Mouse (Mus musculus): ENCODE data around the gene Trim67.

DNA sequence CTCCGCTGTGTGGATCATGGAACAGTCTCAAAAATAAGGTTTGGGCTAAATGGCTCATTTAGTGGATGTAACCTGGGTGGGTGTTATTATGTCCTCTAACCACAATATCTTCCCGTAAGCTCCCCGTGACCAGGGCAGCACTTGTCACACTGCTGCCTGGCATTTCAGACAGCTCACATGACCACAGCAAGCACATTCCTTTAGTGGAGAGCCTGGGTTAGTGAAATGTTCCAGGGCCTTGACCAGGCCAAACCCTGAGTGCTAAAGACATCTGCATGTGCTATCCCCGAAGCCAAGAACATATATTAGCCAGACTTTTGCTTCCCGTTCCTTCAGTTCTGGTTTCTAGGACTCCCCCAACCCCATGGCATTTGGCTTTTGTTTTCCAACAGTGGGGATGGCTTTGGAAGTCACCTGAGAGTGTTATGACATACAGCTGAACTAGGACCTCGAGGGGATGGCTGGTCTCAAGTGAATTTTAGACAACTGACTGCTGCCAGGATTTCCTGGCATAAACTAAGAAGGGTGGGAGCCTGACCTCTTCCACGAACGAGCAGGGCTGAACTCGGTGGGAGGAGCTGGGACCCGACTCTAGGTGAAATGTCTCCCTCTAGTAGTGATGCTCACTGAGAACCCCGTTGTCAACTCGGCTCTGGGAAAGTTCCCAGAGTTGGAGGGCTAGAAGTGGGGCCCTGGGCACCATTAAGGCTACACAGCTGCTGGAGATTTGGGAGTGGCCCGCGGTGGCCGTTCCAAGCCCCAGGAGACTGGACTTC is 40.7 kb downstream of the Trim67 start:
- TF ChIP-seq GATA1 (IDR thresholded peaks at IDR 0.05; ENCODE audit: borderline replicate concordance, low read length) (no peak), FLI1 (IDR thresholded peaks at IDR 0.05; ENCODE audit: low read length) (no peak)

Measured in megakaryocyte, embryonic 14.5 days (primary cell).